Mouse (Mus musculus) cerebellum, postnatal 10 days (tissue): ENCODE measurements at regions not wholly inside any gene's neighbourhood (a gene's known extent, or its start where the extent isn't known, plus 50 kb on each side); places are given as distances from the start of the nearest gene placed in this dataset.
"Not testable (repeated sequence)": the region's sequence is repeated elsewhere in the genome, so short reads cannot be mapped to it uniquely, and the experiment has no call there.

Experiments
- DNase-seq, 2 experiments: peaks; one replicate each; pipeline ENCODE4 v3.0.0; 2021; ENCODE audit warnings: mixed read lengths in 2 of 2

- no peak for DNase-seq
Measured at GRCm38 (mm10) chr9:4994549-4995141, 198.6 kb upstream of the Gria4 start.

DNA sequence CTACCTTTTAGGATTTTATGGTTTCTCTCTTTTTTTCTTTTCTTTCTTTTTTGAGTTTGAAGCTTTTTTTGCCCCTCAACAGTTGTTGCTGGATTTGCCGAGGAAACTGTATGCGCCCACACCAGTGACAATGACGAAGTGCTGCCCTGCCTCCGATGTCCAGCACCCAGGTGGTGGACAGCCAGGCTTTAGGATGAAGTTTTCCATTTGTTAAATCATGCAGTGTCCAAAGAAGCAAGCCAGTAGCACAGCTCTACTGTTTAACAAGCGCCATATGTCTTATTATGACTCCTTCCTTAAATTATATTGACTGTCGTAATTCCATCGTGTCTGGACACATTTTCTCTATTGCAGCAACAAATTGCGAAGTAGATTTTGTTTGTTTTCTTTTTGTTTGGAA lies 183.4 kb upstream of the Gria4 start:
- DNase-seq: not testable (repeated sequence)

DNA sequence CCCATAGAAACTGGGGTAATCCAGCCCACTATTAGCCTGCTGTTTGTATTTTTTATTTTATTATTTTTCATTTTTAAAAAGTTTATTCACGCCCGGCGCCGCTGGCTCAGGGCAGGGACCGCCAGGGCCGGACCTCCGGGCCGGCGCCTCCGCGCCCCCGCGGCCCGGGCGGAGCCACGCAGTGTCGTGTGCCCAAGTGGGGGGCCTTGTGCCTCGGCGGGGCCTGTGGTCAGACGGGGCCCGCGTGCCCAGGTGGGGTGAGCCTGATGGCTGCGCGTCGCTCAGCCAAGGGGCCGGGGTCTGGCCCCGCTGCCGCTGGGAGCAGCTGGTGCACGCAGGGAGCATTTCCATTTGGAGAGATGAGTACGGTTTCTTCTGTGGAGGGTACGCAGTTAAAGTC lies 181.5 kb upstream of the Gria4 start:
- DNase-seq: no peak

DNA sequence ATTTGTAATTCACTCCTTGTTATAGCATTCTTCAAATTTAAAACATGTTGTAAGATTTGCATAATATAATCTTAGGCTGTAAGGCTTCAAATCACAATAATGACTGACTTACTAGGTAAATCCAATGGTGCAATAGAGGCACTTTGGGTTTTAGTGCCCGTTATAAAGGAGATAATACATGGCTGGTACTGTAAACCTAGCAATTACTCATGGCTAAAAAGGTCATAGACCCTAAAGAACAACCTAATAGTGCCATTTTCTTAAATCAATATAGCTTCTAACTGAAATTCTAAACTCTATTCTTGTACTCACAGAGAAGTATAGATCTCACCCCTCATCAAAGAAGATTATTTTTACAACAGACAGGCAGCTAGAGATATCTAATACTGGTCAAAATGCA lies 179.0 kb upstream of the Gria4 start:
- no peak for DNase-seq

- DNase-seq: peak in 1 of 2 experiments; percentile 13
Measured at GRCm38 (mm10) chr9:4931861-4932260, 135.8 kb upstream of the Gria4 start.

DNA sequence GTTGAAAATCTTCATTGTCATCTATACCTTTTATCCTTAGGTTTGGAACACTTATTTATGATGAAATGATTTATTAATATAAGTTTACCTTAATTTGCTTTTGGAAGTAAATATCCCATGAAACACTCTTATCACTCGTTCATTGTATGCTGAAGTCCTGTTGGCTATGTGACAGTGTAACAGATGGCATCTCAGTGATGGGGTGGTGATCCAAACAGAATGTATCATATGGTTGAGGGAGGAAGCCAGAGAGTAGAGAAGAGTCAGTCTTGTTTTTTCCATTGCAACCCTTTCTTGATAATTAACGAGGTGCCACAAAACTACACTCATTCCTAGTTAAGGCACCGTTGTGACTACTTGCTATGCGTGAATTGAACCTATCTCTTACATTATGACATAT lies 134.3 kb upstream of the Gria4 start:
- DNase-seq: peak; percentile 89

- no peak for DNase-seq
Measured at GRCm38 (mm10) chr9:4910543-4910942, 114.5 kb upstream of the Gria4 start.

GRCm38 (mm10) chr9:4885479-4885878 lies 89.4 kb upstream of the Gria4 start:
- no peak for DNase-seq
